Mouse (Mus musculus): ENCODE data around the gene Prps1l3.
A peak's percentile ranks its signal among the peaks of the same experiment; 100 is the strongest.

Gene Prps1l3

DNA sequence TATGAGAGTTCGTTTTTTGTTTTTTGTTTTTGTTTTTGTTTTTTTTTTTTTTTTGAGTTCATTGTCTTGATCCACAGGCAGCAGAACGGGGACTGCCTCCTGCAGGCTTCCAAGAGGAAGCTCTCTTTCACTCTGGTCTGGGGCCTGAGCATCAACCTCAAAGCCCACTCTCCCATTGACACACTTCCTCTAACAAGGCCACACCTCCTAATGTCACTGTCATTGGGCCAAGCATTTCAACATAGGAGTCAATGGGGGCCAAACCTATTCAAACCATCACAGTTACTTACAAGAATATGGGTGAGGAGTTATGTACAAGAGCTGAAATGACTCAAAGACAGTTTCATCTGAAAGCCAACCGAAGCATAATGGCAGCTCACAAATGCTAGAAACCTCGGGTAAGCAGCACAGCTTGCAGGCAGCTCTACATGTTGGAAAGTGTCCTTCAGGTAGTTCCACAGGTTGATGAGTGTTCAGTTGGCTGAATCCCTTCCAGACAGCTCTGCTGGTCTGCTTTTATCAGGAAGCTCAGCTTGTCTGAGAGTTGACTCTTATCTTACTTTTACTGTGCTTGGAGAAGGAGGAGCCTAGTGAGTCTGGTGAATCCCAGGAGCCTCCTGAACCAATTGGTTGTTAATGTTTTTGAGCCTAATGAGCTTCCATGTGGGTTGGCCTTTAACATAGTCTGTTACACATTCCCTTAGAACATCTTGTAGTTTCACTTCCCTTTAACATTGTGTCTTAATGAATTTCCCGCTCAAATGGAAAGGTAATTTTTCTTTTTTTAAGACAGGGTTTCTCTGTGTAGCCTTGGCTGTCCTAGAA lies 13.7 kb downstream of the Prps1l3 start:
- DNase-seq, result no peak

- no peak for DNase-seq
Observed at GRCm38 (mm10) chr12:57258572-57258971, 28.4 kb downstream of the Prps1l3 start.

GRCm38 (mm10) chr12:57275456-57275855 lies 45.2 kb downstream of the Prps1l3 start:
- DNase-seq, result no peak

- peak; percentile 34 for DNase-seq
Observed at GRCm38 (mm10) chr12:57281155-57282114, 51.2 kb downstream of the Prps1l3 start.

GRCm38 (mm10) chr12:57285303-57286059 lies 55.3 kb downstream of the Prps1l3 start:
- DNase-seq, result no peak

Measured in lung, postnatal 10 days (tissue).